Mouse (Mus musculus) neural tube, embryonic 13.5 days (tissue): Measurements from ENCODE around the gene 4930470P17Rik. TPM values are rescaled to one million over a fixed set of nuclear protein-coding genes. Genes with fewer than 3 reads are reported as not detected.

Source experiments
- ATAC-seq: fragments of 200-750 bp; cut with Nextera tagmentation; 2 replicates; pipeline ENCODE4 v1.8.0; 2017; ENCODE audit warnings: low read depth, mild to moderate bottlenecking, moderate TSS enrichment, moderate library complexity
- H3K27ac ChIP-seq: fragments of 300-500 bp; sonication (generic); replicated peaks from 2 replicates; pipeline ENCODE4 v1.5.1; 2015; ENCODE audit warnings: moderate library complexity, mild to moderate bottlenecking, inconsistent platforms
- H3K27me3 ChIP-seq: fragments of 300-500 bp; sonication (generic); 2 replicates; pipeline ENCODE4 v1.6.1; 2015; ENCODE audit warnings: mild to moderate bottlenecking, inconsistent platforms
- H3K36me3 ChIP-seq: fragments of 300-500 bp; sonication (generic); 2 replicates; pipeline ENCODE4 v1.6.1; 2015; ENCODE audit warnings: mild to moderate bottlenecking, inconsistent platforms
- H3K4me1 ChIP-seq: fragments of 300-500 bp; sonication (generic); replicated peaks from 2 replicates; pipeline ENCODE4 v1.6.1; 2015; ENCODE audit warnings: inconsistent platforms
- H3K4me2 ChIP-seq: fragments of 300-500 bp; sonication (generic); 2 replicates; pipeline ENCODE4 v1.6.1; 2015; ENCODE audit warnings: inconsistent platforms, mild to moderate bottlenecking, moderate library complexity
- H3K4me3 ChIP-seq: fragments of 300-500 bp; sonication (generic); 2 replicates; pipeline ENCODE4 v1.5.1; 2015; ENCODE audit warnings: mild to moderate bottlenecking, inconsistent platforms
- H3K9ac ChIP-seq: fragments of 300-500 bp; sonication (generic); 2 replicates; pipeline ENCODE4 v1.6.1; 2015; ENCODE audit warnings: moderate library complexity, mild to moderate bottlenecking, inconsistent platforms
- H3K9me3 ChIP-seq: fragments of 300-500 bp; sonication (generic); 2 replicates; pipeline ENCODE4 v1.6.1; 2016; ENCODE audit warnings: inconsistent platforms
- WGBS: fragments of 180-500 bp; shearing (Covaris S2); methylation state at CpG from one replicate; pipeline ENCODE4 v1.1.7; 2015; 5-methylcytosine and 5-hydroxymethylcytosine counted together
- polyA plus RNA-seq: library from polyadenylated mRNA; unstranded; fragments of >200 nt; fragmentation: Nextera tagmentation; extraction: Ambion mirVana; gene quantifications from 2 replicates; pipeline ENCODE4 v1.2.1, GENCODE M21; 2015

The 4930470P17Rik gene
- polyA plus RNA-seq, 1 experiment from 2014 or later: not detected

- Histone ChIP-seq H3K4me1 (no peaks in the 10 kb centered on the region), H3K27me3 (no peaks in the 10 kb centered on the region), H3K9me3 (no peaks in the 10 kb centered on the region), H3K4me3 (no peak overlapping the region), H3K27ac (no peak overlapping the region), H3K36me3 (no peaks in the 10 kb centered on the region), H3K9ac (no peak overlapping the region), H3K4me2 (no peak overlapping the region)
- WGBS: 85% methylated on average over 3 of the region's 3 CpGs
- ATAC-seq: no peak
Observed at GRCm38 (mm10) chr2:170577502-170577901, 24.3 kb downstream of the 4930470P17Rik start.

- H3K4me1 ChIP-seq: no peaks in the 10 kb centered on the region
- no peaks in the 10 kb centered on the region for H3K27me3 ChIP-seq
- WGBS: 82% methylated on average over 12 of the region's 12 CpGs
- no peaks in the 10 kb centered on the region for H3K9me3 ChIP-seq
- H3K36me3 ChIP-seq: no peaks in the 10 kb centered on the region
- ATAC-seq: no peak
- H3K4me2 ChIP-seq: no peak overlapping the region
- no peak overlapping the region for H3K9ac ChIP-seq
- H3K27ac ChIP-seq: no peak overlapping the region
- H3K4me3 ChIP-seq: no peak overlapping the region
Observed at GRCm38 (mm10) chr2:170576077-170576476, 25.7 kb downstream of the 4930470P17Rik start.

GRCm38 (mm10) chr2:170564995-170565394, 36.8 kb downstream of the 4930470P17Rik start:
- no peak overlapping the region for H3K4me2 ChIP-seq
- 0 out of 2 replicates have a peak, but pooled peaks cover 10% of the 10 kb centered on the region for H3K4me1 ChIP-seq
- ATAC-seq: no peak
- no peak overlapping the region for H3K27ac ChIP-seq
- no peaks in the 10 kb centered on the region for H3K27me3 ChIP-seq
- no peak overlapping the region for H3K9ac ChIP-seq
- no peaks in the 10 kb centered on the region for H3K9me3 ChIP-seq
- H3K4me3 ChIP-seq: no peak overlapping the region
- H3K36me3 ChIP-seq: no peaks in the 10 kb centered on the region
- 93% methylated on average over 8 of the region's 8 CpGs for WGBS

DNA sequence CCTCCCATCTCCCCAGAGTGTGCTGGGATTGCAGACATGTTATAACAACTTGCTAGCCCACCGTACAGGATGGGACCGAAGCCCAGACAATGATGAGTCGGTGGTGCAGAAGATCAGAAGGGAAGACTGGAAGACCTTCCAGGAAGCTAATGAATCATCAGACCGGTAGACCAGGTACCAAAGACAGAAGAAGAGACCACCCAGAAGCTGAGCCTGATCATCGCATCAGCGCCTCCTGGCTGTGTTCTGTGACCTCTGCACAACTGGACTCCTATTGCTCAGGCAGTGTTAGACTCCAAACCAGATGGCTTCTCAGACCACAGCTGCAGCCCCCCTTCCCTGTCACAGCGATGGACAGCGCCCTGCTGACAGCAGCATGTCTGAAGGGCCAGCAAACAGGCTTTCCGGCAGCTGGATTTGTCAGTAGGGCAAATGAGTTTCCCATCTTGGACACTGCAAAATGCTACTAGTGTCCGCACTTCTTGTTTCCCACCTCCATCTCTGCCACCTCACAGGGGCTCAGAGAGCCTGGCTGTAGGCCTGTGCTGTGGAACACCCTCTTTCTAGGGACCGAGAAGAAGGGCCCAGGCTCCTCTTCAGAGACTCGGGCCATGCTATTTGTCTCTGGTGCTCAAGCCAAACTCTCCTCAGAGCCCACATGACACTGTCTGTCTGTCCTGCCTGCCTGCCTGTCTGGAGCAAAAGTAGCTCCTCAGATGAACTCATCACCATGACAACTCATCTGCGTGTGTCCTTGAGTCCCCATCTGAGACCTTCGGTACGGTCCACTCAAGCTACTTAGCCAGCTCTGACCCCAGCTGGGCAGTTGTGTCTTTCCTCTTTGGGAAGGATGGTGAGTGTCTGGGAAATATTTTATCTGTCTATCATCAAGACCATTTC, 37.6 kb downstream of the 4930470P17Rik start:
- Histone ChIP-seq H3K9ac (no peak overlapping the region), H3K4me3 (no peak overlapping the region), H3K27ac (no peak overlapping the region), H3K4me2 (no peak overlapping the region), H3K9me3 (no peaks in the 10 kb centered on the region), H3K27me3 (no peaks in the 10 kb centered on the region), H3K36me3 (no peaks in the 10 kb centered on the region), H3K4me1 (0 out of 2 replicates have a peak, but pooled peaks cover 10% of the 10 kb centered on the region)
- ATAC-seq: no peak
- WGBS: 79% methylated on average over 15 of the region's 15 CpGs

- 0 out of 2 replicates have a peak, but pooled peaks cover 6% of the 10 kb centered on the region for H3K27me3 ChIP-seq
- 49% methylated on average over 7 of the region's 7 CpGs for WGBS
- H3K4me2 ChIP-seq: no peak overlapping the region
- no peak overlapping the region for H3K9ac ChIP-seq
- H3K27ac ChIP-seq: no peak overlapping the region
- no peaks in the 10 kb centered on the region for H3K36me3 ChIP-seq
- no peaks in the 10 kb centered on the region for H3K9me3 ChIP-seq
- H3K4me1 ChIP-seq: peaks cover 22% of the 10 kb centered on the region
- H3K4me3 ChIP-seq: no peak overlapping the region
- no peak for ATAC-seq
Observed at GRCm38 (mm10) chr2:170552088-170552487, 49.7 kb downstream of the 4930470P17Rik start.

DNA sequence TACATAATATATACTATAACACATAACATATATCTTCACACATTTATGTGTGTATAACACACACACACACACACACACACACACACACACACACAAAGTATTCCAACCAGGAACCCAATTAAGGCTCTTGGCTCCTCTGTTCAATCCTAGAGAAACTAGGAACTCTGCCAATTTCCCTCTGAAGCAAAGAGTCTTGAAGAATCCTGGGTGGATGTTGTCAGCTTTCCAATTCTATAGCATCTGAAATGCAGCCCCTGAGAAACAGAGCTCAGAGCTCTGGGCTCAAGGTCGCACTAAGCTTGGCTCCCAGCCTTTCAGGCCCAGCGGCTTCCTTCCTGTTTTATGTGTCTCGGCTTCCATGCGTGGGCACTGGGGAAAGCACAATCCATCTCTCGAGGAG, 51.6 kb downstream of the 4930470P17Rik start:
- WGBS: 38% methylated on average over 5 of the region's 5 CpGs
- Histone ChIP-seq H3K9me3 (no peaks in the 10 kb centered on the region), H3K4me1 (peaks cover 21% of the 10 kb centered on the region), H3K4me2 (no peak overlapping the region), H3K27ac (peak overlapping the region; percentile 25; the same call in 1 of the 2 replicates), H3K27me3 (0 out of 2 replicates have a peak, but pooled peaks cover 6% of the 10 kb centered on the region), H3K9ac (no peak overlapping the region), H3K36me3 (no peaks in the 10 kb centered on the region), H3K4me3 (no peak overlapping the region)
- peak; percentile 42; the same call in 1 of the 2 replicates for ATAC-seq

GRCm38 (mm10) chr2:170549146-170549545, 52.7 kb downstream of the 4930470P17Rik start:
- no peak overlapping the region for H3K4me3 ChIP-seq
- peaks cover 21% of the 10 kb centered on the region for H3K4me1 ChIP-seq
- no peak overlapping the region for H3K4me2 ChIP-seq
- no peak overlapping the region for H3K9ac ChIP-seq
- no peaks in the 10 kb centered on the region for H3K27me3 ChIP-seq
- H3K27ac ChIP-seq: no peak overlapping the region
- H3K9me3 ChIP-seq: no peaks in the 10 kb centered on the region
- ATAC-seq: no peak
- WGBS: 78% methylated on average over 2 of the region's 2 CpGs
- H3K36me3 ChIP-seq: no peaks in the 10 kb centered on the region

DNA sequence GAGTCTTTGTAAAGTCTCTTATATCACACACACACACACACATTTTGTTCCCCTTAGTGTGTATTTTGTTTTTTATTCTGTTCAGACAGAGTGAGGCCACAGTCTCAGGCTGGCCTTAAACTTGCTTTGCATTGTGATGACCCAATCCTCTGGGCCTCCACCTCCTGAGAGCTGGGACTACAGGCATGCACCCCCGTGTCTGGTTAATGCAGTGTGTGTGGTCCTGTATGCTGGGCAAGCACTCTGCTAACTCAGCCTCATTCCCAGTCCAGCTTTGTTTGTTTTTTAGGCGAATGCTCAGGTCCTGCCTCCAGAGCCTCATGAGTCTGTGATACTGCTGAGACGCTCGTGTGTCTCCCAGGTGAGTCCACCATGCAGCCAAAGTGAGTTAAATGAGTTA, 53.8 kb downstream of the 4930470P17Rik start:
- Histone ChIP-seq H3K9ac (no peak overlapping the region), H3K27me3 (no peaks in the 10 kb centered on the region), H3K4me2 (no peak overlapping the region), H3K4me1 (peaks cover 21% of the 10 kb centered on the region), H3K9me3 (no peaks in the 10 kb centered on the region), H3K36me3 (no peaks in the 10 kb centered on the region), H3K27ac (no peak overlapping the region), H3K4me3 (no peak overlapping the region)
- ATAC-seq: no peak
- 26% methylated on average over 4 of the region's 4 CpGs for WGBS

GRCm38 (mm10) chr2:170547526-170547925, 54.3 kb downstream of the 4930470P17Rik start:
- Histone ChIP-seq H3K27ac (no peak overlapping the region), H3K27me3 (no peaks in the 10 kb centered on the region), H3K9me3 (no peaks in the 10 kb centered on the region), H3K4me1 (peaks cover 21% of the 10 kb centered on the region), H3K4me3 (no peak overlapping the region), H3K4me2 (no peak overlapping the region), H3K36me3 (no peaks in the 10 kb centered on the region), H3K9ac (no peak overlapping the region)
- no peak for ATAC-seq
- 8% methylated on average over 6 of the region's 6 CpGs for WGBS

- Histone ChIP-seq H3K36me3 (no peaks in the 10 kb centered on the region), H3K4me2 (no peak overlapping the region), H3K27ac (no peak overlapping the region), H3K4me1 (peaks cover 21% of the 10 kb centered on the region), H3K4me3 (no peak overlapping the region), H3K9me3 (no peaks in the 10 kb centered on the region), H3K27me3 (no peaks in the 10 kb centered on the region), H3K9ac (no peak overlapping the region)
- WGBS: 49% methylated on average over 4 of the region's 4 CpGs
- no peak for ATAC-seq
Observed at GRCm38 (mm10) chr2:170545745-170546144, 56.1 kb downstream of the 4930470P17Rik start.

DNA sequence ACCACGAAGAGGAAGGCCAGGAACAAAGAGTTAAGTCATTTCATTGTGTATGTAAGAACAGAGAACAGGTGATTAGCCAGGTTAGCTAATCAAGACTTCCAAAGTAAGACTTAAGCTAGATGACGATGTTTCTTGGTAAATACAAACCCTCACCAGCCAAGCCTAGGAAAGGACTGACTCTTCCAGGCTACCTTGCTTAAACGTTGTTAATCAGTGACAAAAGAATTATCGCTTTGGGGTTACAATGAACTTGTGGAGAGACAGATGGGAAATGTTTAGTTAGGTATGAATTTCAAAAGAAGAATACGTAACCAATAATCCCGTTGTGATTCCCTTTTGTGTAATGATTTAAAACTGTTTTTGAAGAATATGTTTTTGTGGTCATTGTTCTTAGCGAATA, 56.9 kb downstream of the 4930470P17Rik start:
- 90% methylated on average over 7 of the region's 7 CpGs for WGBS
- H3K4me1 ChIP-seq: peaks cover 18% of the 10 kb centered on the region
- no peak overlapping the region for H3K9ac ChIP-seq
- H3K9me3 ChIP-seq: no peaks in the 10 kb centered on the region
- ATAC-seq: no peak
- no peaks in the 10 kb centered on the region for H3K36me3 ChIP-seq
- no peaks in the 10 kb centered on the region for H3K27me3 ChIP-seq
- no peak overlapping the region for H3K4me3 ChIP-seq
- no peak overlapping the region for H3K27ac ChIP-seq
- no peak overlapping the region for H3K4me2 ChIP-seq

GRCm38 (mm10) chr2:170544159-170544558, 57.7 kb downstream of the 4930470P17Rik start:
- H3K4me3 ChIP-seq: no peak overlapping the region
- H3K36me3 ChIP-seq: no peaks in the 10 kb centered on the region
- no peak overlapping the region for H3K9ac ChIP-seq
- no peaks in the 10 kb centered on the region for H3K27me3 ChIP-seq
- H3K27ac ChIP-seq: no peak overlapping the region
- ATAC-seq: no peak
- H3K4me1 ChIP-seq: peaks cover 18% of the 10 kb centered on the region
- 72% methylated on average over 3 of the region's 3 CpGs for WGBS
- H3K4me2 ChIP-seq: no peak overlapping the region
- H3K9me3 ChIP-seq: no peaks in the 10 kb centered on the region
